Comparison of ENCODE assay signal across 14 mouse cellular contexts in the genomic region with DNA sequence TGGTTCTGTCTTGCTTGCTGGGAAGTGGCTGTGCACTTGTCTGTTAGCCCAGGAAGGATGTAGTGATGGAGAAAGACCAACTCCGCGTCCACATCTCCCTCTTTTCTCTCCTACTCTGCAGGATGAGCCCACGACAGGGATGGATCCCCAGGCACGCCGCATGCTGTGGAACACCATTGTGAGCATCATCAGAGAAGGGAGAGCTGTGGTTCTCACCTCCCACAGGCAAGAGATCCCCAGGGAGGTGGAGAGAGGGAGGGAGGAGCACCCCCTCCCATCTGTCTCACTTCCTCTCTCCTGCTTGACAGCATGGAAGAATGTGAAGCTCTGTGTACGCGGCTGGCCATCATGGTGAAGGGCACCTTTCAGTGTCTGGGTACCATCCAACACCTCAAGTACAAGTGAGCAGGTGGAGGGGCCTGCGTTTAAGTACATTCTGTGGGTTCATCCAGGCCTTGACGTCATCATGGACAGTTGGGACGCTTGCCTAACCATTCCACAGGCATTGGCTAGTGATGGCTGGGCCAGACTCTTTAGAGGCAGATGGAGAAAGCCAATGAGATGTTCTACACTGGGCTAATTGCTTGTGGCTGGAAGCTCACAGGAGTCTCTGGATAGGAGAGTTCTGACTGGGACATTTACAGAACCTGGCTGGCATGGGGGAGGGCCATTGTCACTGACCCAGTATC.
DNase-seq lines count a peak whose midpoint lies in the region.
"Had no signal": no experiment of that assay in that cellular context is flagged by ENCODE, and none has a peak within 500 bp of the region (broad histone marks: within the 10 kb centered on the region; RNA-seq: fewer than 3 reads in every experiment).

No protein-coding gene starts in this region.

- DNase-seq in layer of hippocampus, adult 11-12 months (ENCODE audit: low spot score), result peak; percentile 10
- no peak for DNase-seq in layer of hippocampus, postnatal 10 days (ENCODE audit: low spot score in 2 of 2)
- DNase-seq in cerebellum, adult 9-11 months, result peak; percentile 55
- peak; percentile 64 to 79 for DNase-seq in frontal cortex, postnatal 36 days (ENCODE audit: low spot score in 2 of 2)
- DNase-seq in right cerebral cortex, postnatal 14 days, result peak; percentile 30
- DNase-seq in adrenal gland, postnatal 25 days, result no peak
- DNase-seq in adrenal gland, adult 18-20 months (ENCODE audit: low spot score in 2 of 2), result no peak
- DNase-seq in thymus, postnatal 10 days (ENCODE audit: low spot score in 2 of 2), result no peak
- DNase-seq: B cell, adult 2 months; gastrocnemius, postnatal 25 days; heart, postnatal 10 days; kidney, postnatal 10 days; spleen, adult 18-20 months; thymus, postnatal 4 days had no signal

Comparison
In these comparisons a context has a peak if more than half of its experiments do, and no peak if none do; other contexts are left out.
1. DNase-seq: peak in layer of hippocampus, adult 11-12 months (single experiment), cerebellum, adult 9-11 months (single experiment), frontal cortex, postnatal 36 days (2 of 2) and right cerebral cortex, postnatal 14 days (single experiment); none in layer of hippocampus, postnatal 10 days (0 of 2), adrenal gland, postnatal 25 days (single experiment), adrenal gland, adult 18-20 months (0 of 2) and thymus, postnatal 10 days (0 of 2).